Mouse (Mus musculus): Measurements from ENCODE around the gene Sphkap.

GRCm38 (mm10) chr1:83316917-83317316 lies 91.1 kb downstream of the Sphkap start:
- TF ChIP-seq CTCF (conservative IDR thresholded peaks at IDR 0.05; ENCODE audit: low read length) (no peak), POU5F1 (IDR thresholded peaks at IDR 0.05; ENCODE audit: borderline replicate concordance, low read length) (no peak), NANOG (IDR thresholded peaks at IDR 0.05; ENCODE audit: borderline replicate concordance, low read length) (no peak)
